Mouse (Mus musculus) stomach, postnatal 0 days (tissue): ENCODE measurements around the gene Irx5. TPM values are rescaled to one million over a fixed set of nuclear protein-coding genes. Genes with fewer than 3 reads are reported as not detected.

Experiments
- ATAC-seq: fragments of 200-750 bp; cut with Nextera tagmentation; 2 replicates; pipeline ENCODE4 v1.8.0; 2017; ENCODE audit not compliant: low FRiP score, low TSS enrichment
- DNase-seq: peaks from one replicate; pipeline ENCODE4 v3.0.0-alpha.2; 2016; ENCODE audit warnings: low spot score
- H3K27ac ChIP-seq: fragments of 300-500 bp; sonication (generic); replicated peaks from 2 replicates; pipeline ENCODE4 v1.5.1; 2014; ENCODE audit warnings: mild to moderate bottlenecking, control low read depth
- H3K27me3 ChIP-seq: fragments of 300-500 bp; sonication (generic); 2 replicates; pipeline ENCODE4 v1.6.1; 2014; ENCODE audit warnings: low read length; ENCODE audit not compliant: control insufficient read depth, insufficient read depth
- H3K36me3 ChIP-seq: fragments of 300-500 bp; sonication (generic); 2 replicates; pipeline ENCODE4 v1.6.1; 2014; ENCODE audit warnings: low read length, mixed read lengths; ENCODE audit not compliant: control insufficient read depth, insufficient read depth
- H3K4me1 ChIP-seq: fragments of 300-500 bp; sonication (generic); replicated peaks from 2 replicates; pipeline ENCODE4 v1.6.1; 2014; ENCODE audit warnings: antibody characterized with exemption; ENCODE audit not compliant: control insufficient read depth, insufficient read depth
- H3K4me2 ChIP-seq: fragments of 300-500 bp; sonication (generic); replicated peaks from 2 replicates; pipeline ENCODE4 v1.6.1; 2014; ENCODE audit warnings: low read depth, mild to moderate bottlenecking, control low read depth, moderate library complexity
- H3K4me3 ChIP-seq: fragments of 300-500 bp; sonication (generic); 2 replicates; pipeline ENCODE4 v1.5.1; 2014; ENCODE audit warnings: low read depth, low read length, control low read depth
- H3K9ac ChIP-seq: fragments of 300-500 bp; sonication (generic); 2 replicates; pipeline ENCODE4 v1.6.1; 2014; ENCODE audit warnings: mild to moderate bottlenecking, low read length, control low read depth, mixed read lengths
- H3K9me3 ChIP-seq: fragments of 300-500 bp; sonication (generic); 2 replicates; pipeline ENCODE4 v1.6.1; 2016; ENCODE audit warnings: low read length; ENCODE audit not compliant: control insufficient read depth
- CTCF ChIP-seq: IDR thresholded peaks from 2 replicates; pipeline ENCODE4 v1.5.1; 2016; ENCODE audit warnings: antibody characterized with exemption, low read depth, mild to moderate bottlenecking, moderate library complexity
- EP300 ChIP-seq: optimal IDR thresholded peaks from 2 replicates; pipeline ENCODE3; 2016; ENCODE audit warnings: antibody characterized with exemption
- WGBS: fragments of 180-500 bp; shearing (Covaris S2); extraction: QIAGEN DNeasy Blood & Tissue Kit; methylation state at CpG from one replicate; pipeline ENCODE4 v1.1.7; 2014; 5-methylcytosine and 5-hydroxymethylcytosine counted together
- polyA plus RNA-seq: library from polyadenylated mRNA; unstranded; fragments of >200 nt; fragmentation: Nextera tagmentation; extraction: Ambion mirVana; gene quantifications from 2 replicates; pipeline ENCODE4 v1.2.1, GENCODE M21; 2015

Irx5 gene
- polyA plus RNA-seq, 1 experiment from 2014 or later, result 4.5 TPM

DNA sequence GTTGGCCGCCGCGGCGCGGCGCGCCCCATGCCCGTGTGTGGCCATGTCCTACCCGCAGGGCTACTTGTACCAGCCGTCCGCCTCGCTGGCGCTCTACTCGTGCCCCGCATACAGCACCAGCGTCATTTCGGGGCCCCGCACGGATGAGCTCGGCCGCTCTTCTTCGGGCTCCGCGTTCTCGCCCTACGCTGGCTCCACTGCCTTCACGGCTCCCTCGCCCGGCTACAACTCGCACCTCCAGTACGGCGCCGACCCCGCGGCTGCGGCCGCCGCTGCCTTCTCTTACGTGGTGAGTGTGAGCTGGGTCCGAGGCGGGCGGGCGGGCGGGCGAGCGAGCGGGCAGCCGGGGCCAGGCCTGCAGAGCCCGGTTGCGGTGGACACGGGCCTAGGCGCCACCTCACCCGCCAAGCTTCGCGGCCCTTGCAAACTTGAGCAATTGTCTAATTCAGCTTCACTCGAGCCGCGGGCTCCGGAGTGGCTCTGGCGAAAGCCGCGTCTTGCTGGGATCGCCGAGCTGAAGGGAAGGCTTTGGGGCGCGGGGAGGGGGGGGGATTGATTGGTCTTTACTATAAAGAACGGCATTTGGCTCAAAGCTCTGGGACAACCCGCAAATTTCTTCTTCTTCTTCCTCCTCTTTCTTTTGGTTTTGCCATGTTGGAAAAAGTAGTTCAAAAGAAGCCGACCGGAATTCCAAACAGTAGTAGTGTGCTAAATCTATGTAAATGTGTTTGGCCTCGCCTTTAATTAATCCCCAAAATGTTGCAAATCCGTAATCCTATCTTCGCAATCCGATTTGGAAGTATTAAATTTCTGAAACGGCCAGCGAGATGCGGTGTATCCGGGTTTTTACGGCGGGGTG lies 945 bp downstream of the Irx5 start:
- ATAC-seq (no peak), DNase-seq (peak; percentile 46)
- 2% methylated on average over 67 of the region's 80 CpGs for WGBS
- Histone ChIP-seq H3K27me3 (peaks cover 28% of the 10 kb centered on the region), H3K36me3 (no peaks in the 10 kb centered on the region), H3K9ac (peak overlapping the region; percentile 77), H3K4me3 (peak overlapping the region; percentile 69), H3K27ac (peak overlapping the region; percentile 86), H3K4me1 (no peaks in the 10 kb centered on the region), H3K9me3 (no peaks in the 10 kb centered on the region), H3K4me2 (peak overlapping the region; percentile 72)
- no peak for TF ChIP-seq CTCF
- TF ChIP-seq EP300, result no peak

DNA sequence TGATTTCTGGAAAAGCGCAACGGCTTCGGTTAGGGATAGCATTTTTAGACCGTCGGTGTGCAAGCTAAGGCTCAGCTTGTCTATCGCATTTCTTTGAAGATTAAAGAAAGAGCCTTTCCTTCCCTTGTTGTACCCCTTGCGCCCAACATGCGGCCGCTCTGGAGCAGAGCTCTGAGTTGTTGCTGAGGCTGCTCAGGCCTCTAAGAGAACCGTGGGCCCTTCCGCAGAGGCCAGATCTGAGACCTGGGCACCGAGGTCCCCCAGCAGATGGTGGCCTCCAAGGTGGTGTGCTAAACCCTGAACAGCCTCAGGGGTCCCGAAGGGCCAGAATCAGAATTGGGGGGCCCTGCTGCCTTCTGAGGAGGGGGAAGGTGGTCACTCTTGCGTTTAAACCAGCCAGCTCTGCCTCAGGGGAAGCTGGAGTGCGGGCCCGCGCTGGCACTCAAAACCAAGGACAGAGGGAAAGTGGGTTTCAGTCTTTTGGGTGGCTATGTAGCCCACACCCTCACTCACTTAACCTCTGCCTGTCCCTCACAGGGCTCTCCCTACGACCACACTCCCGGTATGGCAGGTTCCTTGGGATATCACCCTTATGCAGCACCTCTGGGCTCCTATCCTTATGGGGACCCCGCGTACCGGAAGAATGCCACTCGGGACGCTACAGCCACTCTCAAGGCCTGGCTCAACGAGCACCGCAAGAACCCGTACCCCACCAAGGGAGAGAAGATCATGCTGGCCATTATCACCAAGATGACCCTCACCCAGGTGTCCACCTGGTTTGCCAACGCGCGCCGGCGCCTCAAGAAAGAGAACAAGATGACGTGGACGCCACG lies 1.8 kb downstream of the Irx5 start:
- ATAC-seq (no peak), DNase-seq (peak; percentile 47)
- 3% methylated on average over 35 of the region's 35 CpGs for WGBS
- Histone ChIP-seq H3K9ac (peak overlapping the region; percentile 77), H3K4me3 (peak overlapping the region; percentile 69), H3K36me3 (no peaks in the 10 kb centered on the region), H3K27me3 (peaks cover 31% of the 10 kb centered on the region), H3K4me2 (peak overlapping the region; percentile 72), H3K9me3 (no peaks in the 10 kb centered on the region), H3K27ac (peak overlapping the region; percentile 56), H3K4me1 (no peaks in the 10 kb centered on the region)
- TF ChIP-seq CTCF, result no peak
- TF ChIP-seq EP300, result no peak

GRCm38 (mm10) chr8:92359833-92360082 lies 2.3 kb downstream of the Irx5 start:
- H3K9ac ChIP-seq, result peak overlapping the region; percentile 77
- no peaks in the 10 kb centered on the region for H3K36me3 ChIP-seq
- peak overlapping the region; percentile 72 for H3K4me2 ChIP-seq
- H3K9me3 ChIP-seq, result no peaks in the 10 kb centered on the region
- ATAC-seq (no peak), DNase-seq (peak; percentile 46)
- WGBS, result 2% methylated on average over 17 of the region's 21 CpGs
- peak overlapping the region; percentile 69 for H3K4me3 ChIP-seq
- H3K27ac ChIP-seq, result no peak overlapping the region
- peaks cover 36% of the 10 kb centered on the region for H3K27me3 ChIP-seq
- H3K4me1 ChIP-seq, result no peaks in the 10 kb centered on the region
- TF ChIP-seq EP300 (no peak), CTCF (no peak)

GRCm38 (mm10) chr8:92360083-92360861 lies 2.8 kb downstream of the Irx5 start:
- no peaks in the 10 kb centered on the region for H3K36me3 ChIP-seq
- H3K27ac ChIP-seq, result 0 out of 2 replicates have a peak overlapping the region, but pooled peaks have one; percentile 13
- H3K4me2 ChIP-seq, result peak overlapping the region; percentile 72
- H3K4me3 ChIP-seq, result peak overlapping the region; percentile 69
- 5% methylated on average over 63 of the region's 77 CpGs for WGBS
- no peak for TF ChIP-seq CTCF
- no peak for TF ChIP-seq EP300
- H3K27me3 ChIP-seq, result peaks cover 37% of the 10 kb centered on the region
- H3K4me1 ChIP-seq, result no peaks in the 10 kb centered on the region
- DNase-seq (peak; percentile 22), ATAC-seq (no peak)
- H3K9ac ChIP-seq, result peak overlapping the region; percentile 77
- H3K9me3 ChIP-seq, result no peaks in the 10 kb centered on the region

DNA sequence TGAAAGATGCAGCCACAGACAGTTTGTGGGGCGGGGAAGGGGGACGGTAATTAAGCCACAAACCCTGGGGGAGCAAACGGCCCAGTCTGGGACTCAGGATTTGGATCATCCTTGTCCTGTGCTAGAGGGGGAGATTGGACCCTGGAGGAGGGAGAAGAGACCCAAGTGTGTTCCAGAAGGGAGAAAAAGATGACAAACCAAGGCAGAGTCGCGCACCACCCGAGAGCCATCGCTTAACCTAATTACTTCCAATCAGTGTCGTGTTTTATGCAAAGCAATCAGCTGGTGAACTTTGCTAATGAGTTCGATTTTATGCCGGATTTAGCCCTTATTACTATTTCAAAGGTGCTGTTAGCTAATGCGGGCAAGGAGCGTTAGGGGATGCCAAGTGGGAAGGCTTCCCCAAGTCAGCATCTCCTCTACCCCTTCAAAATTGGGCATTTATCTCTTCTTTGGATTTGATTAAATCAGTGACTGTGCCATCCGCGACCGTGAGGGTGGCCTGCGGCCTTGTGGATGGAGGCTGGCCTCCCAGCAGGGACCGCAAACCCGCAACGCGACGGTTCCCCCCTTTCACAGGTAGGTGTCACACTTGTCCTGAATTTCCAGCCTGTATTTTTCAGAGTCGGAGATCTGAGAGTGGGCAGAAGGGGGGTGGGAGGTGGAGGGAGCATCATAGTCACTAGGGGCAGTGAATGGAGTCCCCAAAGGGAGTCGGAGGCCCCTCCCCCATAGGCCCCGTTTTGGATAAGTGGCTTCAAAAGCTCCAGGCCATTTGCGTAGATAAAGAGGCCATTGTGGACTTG lies 4.3 kb downstream of the Irx5 start:
- ATAC-seq, result no peak
- no peak overlapping the region for H3K9ac ChIP-seq
- no peaks in the 10 kb centered on the region for H3K4me1 ChIP-seq
- DNase-seq, result peak; percentile 59
- H3K27me3 ChIP-seq, result peaks cover 39% of the 10 kb centered on the region
- H3K4me2 ChIP-seq, result peak overlapping the region; percentile 42
- peak; percentile 64 for TF ChIP-seq CTCF
- TF ChIP-seq EP300, result no peak
- no peaks in the 10 kb centered on the region for H3K9me3 ChIP-seq
- H3K27ac ChIP-seq, result 0 out of 2 replicates have a peak overlapping the region, but pooled peaks have one; percentile 24
- no peaks in the 10 kb centered on the region for H3K36me3 ChIP-seq
- peak overlapping the region; percentile 27 for H3K4me3 ChIP-seq
- 8% methylated on average over 25 of the region's 25 CpGs for WGBS
